Mouse (Mus musculus): Measurements from ENCODE around the gene Pon3.

Pon3 gene

DNA sequence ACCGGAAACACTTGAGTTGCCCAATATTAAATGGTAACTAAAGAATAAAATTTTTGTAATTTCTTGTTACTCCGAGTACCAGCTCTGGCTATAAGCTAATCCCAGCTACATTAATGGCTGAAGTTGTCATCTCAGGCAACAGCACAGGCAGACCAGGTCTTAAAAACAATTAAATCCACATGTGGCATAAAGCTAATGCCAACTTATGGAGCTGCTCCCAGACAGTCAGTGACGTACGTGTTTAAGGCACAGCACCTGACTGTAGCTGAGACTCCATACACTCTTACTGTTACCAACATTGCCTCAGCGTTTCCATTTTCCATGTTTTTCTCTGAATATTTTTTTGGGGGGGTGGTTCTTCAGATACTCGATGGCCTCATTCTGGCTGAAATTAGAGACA lies 76.9 kb downstream of the Pon3 start:
- no peak for DNase-seq (ENCODE audit: low spot score)

DNA sequence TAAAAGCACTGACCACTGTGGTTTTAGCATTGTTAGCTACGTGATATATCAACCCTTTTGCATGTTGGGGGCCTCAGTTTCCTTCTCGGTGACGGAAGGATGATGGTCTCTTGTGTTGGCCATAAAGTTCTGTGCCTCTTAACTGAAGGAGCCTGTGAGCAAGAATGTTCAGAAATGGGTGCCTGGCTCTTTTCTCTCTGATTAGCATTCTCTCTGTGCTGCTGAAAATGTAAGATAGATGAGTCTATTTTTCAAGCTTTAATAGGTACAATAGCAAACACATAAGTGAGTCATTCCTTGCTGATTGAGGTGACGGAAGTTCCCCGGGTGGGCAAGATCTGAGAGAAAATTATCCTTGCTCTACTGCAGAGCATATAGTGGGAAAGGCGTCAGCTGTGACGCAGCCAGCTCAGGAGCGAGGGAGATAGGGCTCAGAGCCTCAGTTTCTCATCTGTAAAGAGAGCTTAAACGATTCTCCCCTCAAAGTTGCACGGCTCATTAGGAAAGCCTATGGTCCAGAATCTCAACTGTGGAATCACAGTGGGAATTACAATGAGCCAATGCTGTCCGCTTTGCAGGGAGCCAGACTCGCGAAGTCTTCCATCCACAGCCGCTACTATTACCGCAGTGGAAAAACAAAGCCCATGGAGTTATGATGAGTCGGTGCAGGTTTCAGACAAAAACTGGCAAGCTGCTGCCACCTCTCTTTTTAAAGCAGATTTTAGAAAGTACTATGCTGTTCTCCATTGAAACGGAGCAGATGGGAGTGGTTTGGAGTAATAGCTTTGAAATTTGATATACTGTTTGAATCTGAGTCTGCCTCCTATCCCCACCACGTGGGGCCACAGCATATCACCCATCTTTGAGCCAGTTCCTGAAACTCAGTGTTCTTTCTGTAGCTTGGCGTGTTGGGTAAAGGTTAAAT lies 77.9 kb downstream of the Pon3 start:
- no peak for DNase-seq (ENCODE audit: low spot score)

DNA sequence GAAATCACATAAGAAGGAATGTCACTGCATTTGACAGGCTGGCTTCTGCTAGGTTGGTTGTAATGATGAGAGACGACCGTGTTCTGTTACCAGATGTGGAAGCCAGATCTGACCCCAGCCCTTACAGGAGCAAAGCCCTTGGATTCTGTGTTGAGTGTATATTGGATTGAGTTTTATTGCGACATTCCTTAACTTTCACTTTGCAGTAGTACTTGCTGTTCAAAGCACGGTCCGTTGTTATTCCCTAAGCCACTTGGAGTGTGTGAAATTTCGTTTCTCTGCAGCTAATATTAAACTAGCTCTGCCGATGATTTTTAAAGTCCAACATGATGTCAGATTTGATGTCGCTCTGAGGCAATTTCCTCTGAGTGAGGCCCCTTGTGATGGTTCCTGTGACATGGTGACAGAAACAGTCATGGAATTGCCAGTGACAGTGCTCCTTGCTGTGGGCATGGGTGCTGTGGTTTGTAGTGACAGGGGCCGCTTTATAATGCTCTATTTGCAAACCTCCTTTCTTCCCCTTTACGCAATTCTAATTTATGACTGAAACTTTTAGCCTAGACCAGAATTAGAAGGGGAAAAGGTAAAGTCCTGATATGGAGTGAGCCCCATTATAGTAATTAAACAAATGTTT lies 81.8 kb downstream of the Pon3 start:
- DNase-seq (ENCODE audit: low spot score): no peak

DNA sequence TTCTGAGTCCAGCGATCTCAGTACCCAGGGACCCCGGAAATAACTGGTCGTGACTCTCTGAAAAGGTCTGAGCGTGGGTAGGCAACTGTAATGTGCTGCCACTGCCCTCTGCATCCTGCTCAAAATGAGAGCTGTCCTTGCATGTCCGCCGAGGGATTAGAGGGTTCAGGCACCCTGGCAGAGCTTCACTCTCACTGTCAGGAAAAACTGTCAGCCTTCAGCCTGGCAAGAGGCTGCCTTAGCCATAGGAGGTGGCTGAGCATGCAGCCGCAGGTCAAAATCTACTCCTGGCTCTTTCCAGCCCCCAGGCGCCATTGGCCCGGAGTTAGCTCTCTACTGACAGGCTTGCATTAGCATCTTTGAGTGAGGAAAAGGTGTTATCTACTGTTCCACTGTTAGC lies 83.5 kb downstream of the Pon3 start:
- DNase-seq (ENCODE audit: low spot score): no peak

DNA sequence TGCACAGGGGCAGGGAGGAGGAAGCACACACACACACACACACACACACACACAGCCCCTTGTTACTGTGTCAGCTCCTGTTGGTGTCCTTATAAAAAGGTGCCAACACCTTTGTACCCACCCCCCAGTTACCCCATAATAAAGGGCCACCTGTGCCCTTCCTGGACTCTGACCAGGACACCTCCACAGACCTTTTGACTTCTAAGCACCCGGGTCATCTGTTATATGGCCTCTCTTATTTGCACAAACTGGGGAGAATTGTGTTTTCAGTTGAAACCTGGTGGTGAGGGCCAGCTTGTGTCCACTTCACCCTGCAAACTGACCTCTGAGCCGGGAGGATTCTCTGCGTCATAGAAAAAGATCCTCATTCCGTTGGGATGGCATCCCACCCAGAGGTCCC lies 84.7 kb downstream of the Pon3 start:
- no peak for DNase-seq (ENCODE audit: low spot score)

All from ovary, adult 18-20 months (tissue).